In the genomic region with DNA sequence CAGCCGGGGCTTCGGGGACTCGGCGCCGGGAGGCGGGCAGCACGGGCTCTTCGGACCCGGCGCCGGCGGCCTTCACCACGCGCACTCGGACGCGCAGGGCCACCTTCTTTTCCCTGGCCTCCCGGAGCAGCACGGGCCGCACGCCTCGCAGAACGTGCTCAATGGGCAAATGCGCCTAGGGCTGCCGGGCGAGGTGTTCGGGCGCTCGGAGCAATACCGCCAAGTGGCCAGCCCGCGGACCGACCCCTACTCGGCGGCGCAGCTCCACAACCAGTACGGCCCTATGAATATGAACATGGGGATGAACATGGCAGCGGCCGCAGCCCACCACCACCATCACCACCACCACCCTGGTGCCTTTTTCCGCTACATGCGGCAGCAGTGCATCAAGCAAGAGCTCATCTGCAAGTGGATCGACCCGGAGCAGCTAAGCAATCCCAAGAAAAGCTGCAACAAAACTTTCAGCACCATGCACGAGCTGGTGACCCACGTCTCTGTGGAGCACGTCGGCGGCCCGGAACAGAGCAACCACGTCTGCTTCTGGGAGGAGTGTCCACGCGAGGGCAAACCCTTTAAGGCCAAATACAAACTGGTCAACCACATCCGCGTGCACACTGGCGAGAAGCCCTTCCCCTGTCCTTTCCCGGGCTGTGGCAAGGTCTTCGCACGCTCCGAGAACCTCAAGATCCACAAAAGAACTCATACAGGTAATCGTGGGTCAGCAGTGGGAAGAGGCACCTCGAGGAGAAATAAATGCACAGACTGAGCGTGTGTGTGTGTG, we compare ENCODE assay signal across 8 mouse cellular contexts. TPM values are rescaled to one million over a fixed set of nuclear protein-coding genes. Genes with fewer than 3 reads are reported as not detected.
DNase-seq lines count a peak whose midpoint lies in the region; ATAC-seq and TF ChIP-seq lines count a peak whose summit lies in the region.

No protein-coding gene starts in this region.

- H3K27ac ChIP-seq in lung, postnatal 0 days (ENCODE audit: low read length), result no peak overlapping the region
- peak overlapping the region; percentile 97 for H3K27ac ChIP-seq in hindbrain, embryonic 11.5 days (ENCODE audit: low read depth, low read length)
- H3K27ac ChIP-seq in midbrain, embryonic 10.5 days (replicated peaks), result peak overlapping the region; percentile 97

- peaks cover 81% of the 10 kb centered on the region for H3K27me3 ChIP-seq in lung, postnatal 0 days (replicated peaks; ENCODE audit: insufficient read depth, low read length)
- peaks cover 40% of the 10 kb centered on the region for H3K27me3 ChIP-seq in hindbrain, embryonic 11.5 days (ENCODE audit: control insufficient read depth, insufficient read depth, low read length)
- H3K27me3 ChIP-seq in midbrain, embryonic 10.5 days (ENCODE audit: low read depth, poor library complexity, severe bottlenecking), result peaks cover 98% of the 10 kb centered on the region

- no peak overlapping the region for H3K9ac ChIP-seq in lung, postnatal 0 days (replicated peaks; ENCODE audit: low read depth)
- peak overlapping the region; percentile 95 for H3K9ac ChIP-seq in hindbrain, embryonic 11.5 days (ENCODE audit: low read depth, low read length)

- peak; percentile 18; the same call in 1 of the 2 replicates for ATAC-seq in lung, postnatal 0 days
- ATAC-seq in hindbrain, embryonic 11.5 days (ENCODE audit: low FRiP score), result no peak
- ATAC-seq in activated CD4-positive, CD25-positive, alpha-beta regulatory T cell, adult 4 months, result no peak

- H3K4me3 ChIP-seq in lung, postnatal 0 days (ENCODE audit: low read depth, low read length), result peak overlapping the region; percentile 35
- H3K4me3 ChIP-seq in hindbrain, embryonic 11.5 days (ENCODE audit: low read depth, low read length), result peak overlapping the region; percentile 79
- peak overlapping the region; percentile 82 for H3K4me3 ChIP-seq in midbrain, embryonic 10.5 days

- H3K4me2 ChIP-seq in lung, postnatal 0 days (replicated peaks; ENCODE audit: low read depth, low read length), result peak overlapping the region; percentile 57
- peak overlapping the region; percentile 64 for H3K4me2 ChIP-seq in hindbrain, embryonic 11.5 days (replicated peaks; ENCODE audit: low read depth, low read length)

- H3K4me1 ChIP-seq in lung, postnatal 0 days (ENCODE audit: insufficient read depth, low read depth, low read length), result peaks cover 7% of the 10 kb centered on the region
- H3K4me1 ChIP-seq in hindbrain, embryonic 11.5 days (replicated peaks; ENCODE audit: control insufficient read depth, insufficient read depth, low read length), result peaks cover 3% of the 10 kb centered on the region; the same call in 1 of the 2 replicates
- H3K4me1 ChIP-seq in midbrain, embryonic 10.5 days, result peaks cover 81% of the 10 kb centered on the region

- WGBS in lung, postnatal 0 days, result under 1% methylated on average over 62 of the region's 62 CpGs
- WGBS in hindbrain, embryonic 11.5 days, result under 1% methylated on average over 60 of the region's 62 CpGs
- under 1% methylated on average over 62 of the region's 62 CpGs for WGBS in midbrain, embryonic 10.5 days

- TF ChIP-seq EP300 in lung, postnatal 0 days (IDR thresholded peaks at IDR 0.05), result no peak

- no peaks in the 10 kb centered on the region for H3K9me3 ChIP-seq in lung, postnatal 0 days (ENCODE audit: low read length)
- H3K9me3 ChIP-seq in hindbrain, embryonic 11.5 days (ENCODE audit: control insufficient read depth, low read length), result no peaks in the 10 kb centered on the region
- no peaks in the 10 kb centered on the region for H3K9me3 ChIP-seq in midbrain, embryonic 10.5 days (replicated peaks)

- no peak for DNase-seq in lung, postnatal 0 days (ENCODE audit: low spot score)
- no peak for DNase-seq in lung, postnatal 25 days (ENCODE audit: low spot score)
- peak; percentile 57 for DNase-seq in embryo, embryonic 10 days (ENCODE audit: low spot score)
- DNase-seq in hindbrain, embryonic 11.5 days (ENCODE audit: low spot score), result peak; percentile 77
- DNase-seq in midbrain, embryonic 10.5 days (ENCODE audit: low spot score), result peak; percentile 69
- DNase-seq in left cerebral cortex, adult 9 months (ENCODE audit: low spot score in 2 of 2), result no peak
- DNase-seq in ovary, adult 18-20 months (ENCODE audit: low spot score), result no peak

- no peak for TF ChIP-seq CTCF in lung, postnatal 0 days (IDR thresholded peaks at IDR 0.05)

- no peaks in the 10 kb centered on the region for H3K36me3 ChIP-seq in lung, postnatal 0 days (ENCODE audit: insufficient read depth, low read length)
- no peaks in the 10 kb centered on the region for H3K36me3 ChIP-seq in hindbrain, embryonic 11.5 days (ENCODE audit: control insufficient read depth, insufficient read depth, low read length)
- H3K36me3 ChIP-seq in midbrain, embryonic 10.5 days, result peaks cover 22% of the 10 kb centered on the region

RNA-seq across cellular contexts. Expression of a gene that starts 1.0 kb away (rescaled TPM):
- 0.05 TPM in 1 of 2 replicates, not detected in the other for polyA plus RNA-seq in lung, postnatal 0 days (2015; fragmentation: Nextera tagmentation; extraction: Ambion mirVana)
- polyA plus RNA-seq in hindbrain, embryonic 11.5 days (2014; fragmentation: Nextera tagmentation; extraction: Ambion mirVana), result 9.5 and 11.2 TPM in 2 replicates
- polyA plus RNA-seq in midbrain, embryonic 10.5 days (2016; fragmentation: Nextera tagmentation; extraction: Ambion mirVana), result 5.7 and 6.4 TPM in 2 replicates
- not detected for polyA plus RNA-seq in activated CD4-positive, CD25-positive, alpha-beta regulatory T cell, adult 4 months (2017; shearing (Covaris generic))

RNA-seq across cellular contexts. Expression of a gene that starts 10.8 kb away (rescaled TPM):
- not detected in 2 replicates for polyA plus RNA-seq in lung, postnatal 0 days (2015; fragmentation: Nextera tagmentation; extraction: Ambion mirVana)
- 19.1 and 20.1 TPM in 2 replicates for polyA plus RNA-seq in hindbrain, embryonic 11.5 days (2014; fragmentation: Nextera tagmentation; extraction: Ambion mirVana)
- 13.6 and 15.3 TPM in 2 replicates for polyA plus RNA-seq in midbrain, embryonic 10.5 days (2016; fragmentation: Nextera tagmentation; extraction: Ambion mirVana)
- polyA plus RNA-seq in activated CD4-positive, CD25-positive, alpha-beta regulatory T cell, adult 4 months (2017; shearing (Covaris generic)), result under 1 TPM in 1 of 2 experiments, not detected in 1; 0.12 TPM

RNA-seq across cellular contexts. Expression of a gene that starts 14.2 kb away (rescaled TPM):
- polyA plus RNA-seq in lung, postnatal 0 days (2015; fragmentation: Nextera tagmentation; extraction: Ambion mirVana), result not detected in 2 replicates
- 0.35 and 0.76 TPM in 2 replicates for polyA plus RNA-seq in hindbrain, embryonic 11.5 days (2014; fragmentation: Nextera tagmentation; extraction: Ambion mirVana)
- 0.07 and 0.25 TPM in 2 replicates for polyA plus RNA-seq in midbrain, embryonic 10.5 days (2016; fragmentation: Nextera tagmentation; extraction: Ambion mirVana)
- not detected for polyA plus RNA-seq in activated CD4-positive, CD25-positive, alpha-beta regulatory T cell, adult 4 months (2017; shearing (Covaris generic))

RNA-seq across cellular contexts. Expression of a gene that starts 25.3 kb away (rescaled TPM):
- polyA plus RNA-seq in lung, postnatal 0 days (2015; fragmentation: Nextera tagmentation; extraction: Ambion mirVana), result not detected in 2 replicates
- 0.99 and 1.6 TPM in 2 replicates for polyA plus RNA-seq in hindbrain, embryonic 11.5 days (2014; fragmentation: Nextera tagmentation; extraction: Ambion mirVana)
- 0.82 and 1.3 TPM in 2 replicates for polyA plus RNA-seq in midbrain, embryonic 10.5 days (2016; fragmentation: Nextera tagmentation; extraction: Ambion mirVana)
- polyA plus RNA-seq in activated CD4-positive, CD25-positive, alpha-beta regulatory T cell, adult 4 months (2017; shearing (Covaris generic)), result not detected

RNA-seq across cellular contexts. Expression of a gene that starts 57.9 kb away (rescaled TPM):
- polyA plus RNA-seq in lung, postnatal 0 days (2015; fragmentation: Nextera tagmentation; extraction: Ambion mirVana), result 10.4 and 16.2 TPM in 2 replicates
- polyA plus RNA-seq in hindbrain, embryonic 11.5 days (2014; fragmentation: Nextera tagmentation; extraction: Ambion mirVana), result 31.6 and 33.1 TPM in 2 replicates
- polyA plus RNA-seq in midbrain, embryonic 10.5 days (2016; fragmentation: Nextera tagmentation; extraction: Ambion mirVana), result 30.5 TPM in 2 replicates
- 10 to 100 TPM; 11.5 to 19.5 TPM for polyA plus RNA-seq in activated CD4-positive, CD25-positive, alpha-beta regulatory T cell, adult 4 months (2017; shearing (Covaris generic))

Comparison
In these comparisons a context has a peak if more than half of its experiments do, and no peak if none do; other contexts are left out.
1. DNase-seq: peak in embryo, embryonic 10 days (single experiment), hindbrain, embryonic 11.5 days (single experiment) and midbrain, embryonic 10.5 days (single experiment); none in lung, postnatal 0 days (single experiment), lung, postnatal 25 days (single experiment), left cerebral cortex, adult 9 months (0 of 2) and ovary, adult 18-20 months (single experiment).
2. RNA of a gene that starts 10.8 kb away (polyA plus RNA-seq): 19.1 to 20.1 TPM in hindbrain, embryonic 11.5 days and 13.6 to 15.3 TPM in midbrain, embryonic 10.5 days; 0.12 TPM in activated CD4-positive, CD25-positive, alpha-beta regulatory T cell, adult 4 months and not detected in lung, postnatal 0 days; every median in the first group is over 10 times any median in the second.
3. Peak in every context shown above with its lines, with median percentiles within 50 percentile points of each other: H3K4me3 ChIP-seq.